Mouse (Mus musculus) spleen, postnatal 4 days (tissue): ENCODE data around the gene Lat.

ENCODE experiments used
- DNase-seq, 2 experiments: peaks; one replicate each; pipeline ENCODE4 v3.0.0; 2022; ENCODE audit warnings: low spot score in 2 of 2

Gene Lat

GRCm38 (mm10) chr7:126367636-126368035 lies 1.7 kb downstream of the Lat start:
- DNase-seq, result no peak

GRCm38 (mm10) chr7:126363038-126363437 lies 6.3 kb downstream of the Lat start:
- DNase-seq, result no peak

DNA sequence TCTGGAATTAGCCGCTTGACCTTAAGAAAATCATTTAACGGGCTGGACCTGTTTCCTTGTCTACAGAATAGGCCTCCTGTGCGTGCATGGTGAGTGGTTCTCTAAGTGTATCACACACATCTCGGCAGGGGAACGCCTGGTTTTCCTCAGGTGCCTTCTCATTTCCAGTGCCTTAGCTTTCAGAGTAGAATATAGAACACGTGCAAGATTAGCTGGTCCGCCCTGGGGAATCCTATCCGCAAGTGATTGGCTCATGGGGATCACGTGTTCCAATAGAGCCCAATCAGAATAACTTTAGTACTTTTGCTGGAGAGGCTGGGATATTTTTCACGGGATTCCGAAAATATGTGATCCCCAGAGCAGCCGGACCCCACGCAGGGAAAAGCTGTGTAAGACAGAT lies 10.3 kb downstream of the Lat start:
- no peak for DNase-seq

- no peak for DNase-seq
Observed at GRCm38 (mm10) chr7:126358413-126358812, 11.0 kb downstream of the Lat start.

DNA sequence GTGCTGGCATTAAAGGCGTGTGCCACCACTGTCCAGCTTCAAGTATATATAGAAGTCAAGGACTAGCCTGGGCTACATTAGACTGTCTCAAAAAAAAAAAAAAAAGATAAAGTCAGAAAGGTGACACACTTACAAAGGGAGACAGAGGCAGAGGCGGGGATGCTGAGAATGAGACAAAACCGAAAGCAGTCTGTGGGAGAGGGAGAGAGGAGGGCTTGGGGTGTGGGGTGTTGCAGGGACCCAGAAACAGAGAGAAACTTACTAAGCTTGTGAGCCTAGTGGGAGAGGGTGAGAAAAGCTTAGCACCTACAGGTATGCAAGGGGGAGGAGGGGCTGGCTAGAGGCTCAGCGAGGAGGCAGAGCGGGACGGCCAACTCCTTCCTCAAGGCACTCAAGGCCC lies 11.5 kb downstream of the Lat start:
- DNase-seq, result no peak

DNA sequence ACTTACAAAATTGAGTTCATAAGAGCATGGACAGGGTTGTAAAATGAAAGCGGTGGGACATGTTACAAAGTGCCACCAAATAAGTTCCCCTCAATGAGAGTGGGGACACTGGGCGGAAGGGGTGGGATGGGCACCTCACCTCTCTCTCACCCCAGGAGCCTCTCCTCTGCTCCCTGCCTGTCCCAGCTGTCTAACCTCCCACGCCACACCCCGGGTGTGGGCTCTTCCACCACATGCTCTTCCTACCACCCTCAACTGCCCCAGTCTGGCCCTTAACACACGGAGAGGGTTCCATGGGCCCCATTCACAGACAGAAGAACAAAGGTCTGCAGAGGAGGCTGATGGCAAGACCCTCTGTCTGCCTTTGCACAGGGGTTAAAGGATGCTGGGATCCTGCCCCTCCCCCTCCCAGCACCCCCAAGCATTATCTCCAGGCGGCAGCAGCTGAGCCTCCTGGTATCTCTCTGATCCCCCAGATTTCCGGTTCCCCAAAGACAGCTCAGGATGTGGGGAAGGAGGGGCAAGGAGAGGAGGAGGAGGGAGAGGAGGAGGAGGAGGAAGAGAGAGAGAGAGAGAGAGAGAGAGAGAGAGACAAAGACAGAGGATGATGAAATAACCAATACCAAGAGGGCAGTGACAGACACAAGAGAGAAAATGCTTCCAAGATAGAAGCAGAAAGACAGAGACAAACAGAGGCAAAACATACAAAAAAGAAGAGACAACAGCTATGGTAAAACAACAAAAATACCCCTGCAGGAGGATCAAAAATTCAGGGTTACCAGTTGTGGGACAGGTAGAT lies 12.4 kb downstream of the Lat start:
- no peak for DNase-seq

GRCm38 (mm10) chr7:126355847-126356597 lies 13.3 kb downstream of the Lat start:
- DNase-seq, result no peak

- DNase-seq, result no peak
Observed at GRCm38 (mm10) chr7:126354738-126355614, 14.4 kb downstream of the Lat start.

DNA sequence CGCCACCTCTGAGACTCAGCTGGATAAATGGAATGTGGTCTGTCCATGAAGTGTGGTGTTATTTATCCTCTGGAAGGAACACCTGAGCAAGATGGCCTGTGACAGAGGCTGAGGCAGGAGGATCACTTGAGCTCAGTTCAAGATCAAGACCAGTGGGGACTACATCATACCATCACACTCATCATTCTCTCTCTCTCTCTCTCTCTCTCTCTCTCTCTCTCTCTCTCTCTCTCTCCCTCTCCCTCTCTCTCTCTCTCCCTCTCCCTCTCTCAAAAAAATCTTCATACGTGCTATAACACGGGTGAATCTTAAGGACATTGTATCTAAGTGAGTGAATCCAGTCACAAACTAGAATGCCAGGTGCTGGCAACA lies 15.4 kb downstream of the Lat start:
- DNase-seq, result no peak

DNA sequence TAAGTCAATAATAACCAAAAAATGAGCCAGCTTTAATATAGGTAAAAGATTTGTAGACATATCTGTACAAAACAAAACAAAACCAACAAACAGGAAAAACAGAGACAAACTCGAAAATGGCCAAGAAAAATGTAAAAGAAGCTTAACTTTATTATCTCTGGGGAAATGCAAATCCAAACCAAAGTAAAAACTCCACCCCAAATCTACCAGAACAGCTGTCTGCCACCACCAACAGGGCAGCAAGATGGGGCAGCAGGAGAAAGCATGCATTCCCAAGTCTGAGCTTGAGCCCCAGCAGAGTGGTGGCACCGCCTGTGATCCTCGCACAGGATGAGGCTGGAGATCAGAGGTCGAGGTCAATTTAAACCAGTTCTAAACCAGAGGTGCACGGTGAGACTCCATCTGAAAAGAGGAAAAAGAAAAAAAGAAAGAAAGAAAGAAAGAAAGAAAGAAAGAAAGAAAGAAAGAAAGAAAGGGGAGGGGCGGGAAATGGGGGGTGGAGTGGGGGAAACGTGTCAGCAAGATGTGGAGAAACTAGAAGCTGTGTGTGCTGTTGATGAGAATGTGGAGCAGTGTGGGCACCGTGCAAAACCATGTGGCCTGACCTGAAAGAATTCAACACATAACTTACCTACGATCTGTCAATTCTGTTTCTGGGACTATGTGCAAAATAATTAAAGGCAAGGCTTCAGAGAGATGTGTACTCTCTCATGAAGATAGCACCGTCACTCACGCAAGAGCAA lies 15.9 kb downstream of the Lat start:
- no peak for DNase-seq

- DNase-seq, result no peak
Observed at GRCm38 (mm10) chr7:126351419-126351951, 17.9 kb downstream of the Lat start.

DNA sequence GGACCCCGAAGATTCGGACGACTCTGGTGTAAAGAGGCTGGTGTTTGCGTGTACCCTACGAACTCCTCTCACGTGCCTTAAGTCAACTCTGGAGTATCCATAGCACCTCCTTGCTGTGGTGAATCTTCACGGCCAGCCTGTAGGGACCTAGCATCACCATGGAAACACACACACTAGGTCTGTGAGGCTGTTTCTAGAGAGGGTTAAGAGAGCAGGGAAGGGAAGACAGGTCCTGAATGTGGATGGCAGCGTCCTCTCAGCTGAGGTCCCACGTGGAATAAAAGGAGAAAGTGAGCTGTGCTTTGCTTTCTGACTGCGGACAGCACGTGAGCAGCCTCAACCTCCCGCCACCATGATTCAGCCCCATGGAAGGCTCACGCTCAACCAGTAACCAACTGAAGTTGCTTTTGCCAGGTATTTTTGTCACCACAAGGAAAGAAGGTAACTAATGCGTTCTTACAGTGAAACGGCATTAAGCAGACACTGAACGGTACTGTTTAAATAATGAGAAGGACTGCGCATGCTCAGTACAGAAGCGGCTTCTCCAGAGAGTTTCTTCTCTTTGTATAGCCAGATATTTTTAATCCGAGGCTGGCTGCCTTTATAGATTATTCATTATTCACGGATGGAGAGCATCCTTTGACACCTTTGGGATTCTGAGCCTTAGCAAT lies 18.5 kb downstream of the Lat start:
- no peak for DNase-seq

- DNase-seq, result no peak
Observed at GRCm38 (mm10) chr7:126348293-126348692, 21.1 kb downstream of the Lat start.

DNA sequence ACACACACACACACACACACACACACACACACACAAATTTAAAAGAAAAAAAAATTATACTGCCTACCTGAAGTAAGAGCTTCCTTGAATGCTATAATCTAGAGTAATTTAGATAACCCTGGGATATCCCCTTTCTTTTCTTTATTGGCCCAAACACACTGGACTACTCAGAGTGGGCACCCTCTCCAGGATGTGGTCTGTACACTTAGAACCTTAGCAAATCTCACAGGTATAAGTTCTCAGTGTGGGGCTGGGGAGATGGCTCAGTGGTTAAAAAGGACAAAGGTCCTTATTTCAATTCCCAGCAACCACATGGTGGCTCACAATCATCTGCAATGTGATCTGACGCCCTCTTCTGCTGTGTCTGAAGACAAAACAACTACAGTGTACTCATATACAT lies 22.3 kb downstream of the Lat start:
- DNase-seq, result no peak

- DNase-seq, result no peak
Observed at GRCm38 (mm10) chr7:126345969-126346368, 23.4 kb downstream of the Lat start.

DNA sequence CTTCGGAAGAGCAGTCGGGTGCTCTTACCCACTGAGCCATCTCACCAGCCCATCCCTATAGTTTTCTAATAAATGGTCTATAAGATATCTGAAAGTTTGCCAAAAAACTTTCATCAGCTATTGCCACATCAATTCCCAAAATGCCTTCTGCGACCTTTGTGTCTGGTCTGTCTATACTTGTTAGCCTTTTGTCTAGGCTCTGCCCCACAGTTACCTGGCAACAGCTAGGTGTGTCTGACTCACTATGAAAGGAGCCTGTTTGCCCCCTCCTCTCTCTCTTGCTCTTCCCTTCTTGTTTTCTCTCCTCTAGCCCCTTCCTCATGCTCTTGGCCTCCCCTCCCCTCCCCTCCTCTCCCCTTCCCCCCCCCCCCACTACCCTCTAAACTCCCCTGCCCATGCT lies 23.8 kb downstream of the Lat start:
- DNase-seq, result no peak

DNA sequence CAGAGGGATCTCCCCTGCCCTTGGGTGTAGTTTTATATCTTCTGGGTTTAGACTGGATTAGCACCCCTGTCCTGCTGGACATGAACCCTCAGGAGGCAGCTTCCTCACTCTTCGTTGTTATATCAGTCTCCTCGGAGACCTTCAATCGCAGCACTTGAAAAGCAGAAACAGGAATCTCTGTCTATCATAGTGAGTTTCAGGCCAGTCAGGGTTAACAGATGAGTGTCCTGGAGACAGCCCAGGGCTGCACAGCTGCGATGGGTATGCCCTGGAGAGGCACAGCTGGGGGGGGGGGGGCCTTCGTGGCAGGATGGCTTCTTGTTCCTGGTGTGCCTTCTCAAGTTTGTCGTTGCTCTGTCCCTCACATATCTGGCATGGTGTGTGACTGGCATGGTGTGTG lies 28.5 kb downstream of the Lat start:
- no peak for DNase-seq

- no peak for DNase-seq
Observed at GRCm38 (mm10) chr7:126340206-126340618, 29.2 kb downstream of the Lat start.

- no peak for DNase-seq
Observed at GRCm38 (mm10) chr7:126339521-126339971, 29.8 kb downstream of the Lat start.

DNA sequence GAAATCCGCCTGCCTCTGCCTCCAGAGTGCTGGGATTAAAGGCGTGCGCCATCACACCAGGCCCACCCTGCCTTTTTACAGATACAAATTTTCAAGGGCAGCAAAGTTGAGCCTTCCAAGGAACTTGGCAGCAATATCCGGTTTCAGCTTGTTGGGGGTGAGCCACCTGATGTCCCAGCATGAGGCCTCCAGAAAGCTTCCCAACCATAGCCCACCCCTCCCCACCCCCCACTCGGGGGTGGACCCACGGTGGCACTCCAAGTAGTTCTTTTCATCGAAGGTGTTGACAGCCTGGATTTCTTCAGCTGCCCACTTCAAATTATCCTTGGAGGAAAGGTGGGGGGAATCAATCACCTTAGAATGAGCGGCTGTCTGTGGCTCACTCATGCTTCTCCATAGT lies 30.5 kb downstream of the Lat start:
- DNase-seq, result no peak

GRCm38 (mm10) chr7:126335556-126335955 lies 33.8 kb downstream of the Lat start:
- no peak for DNase-seq
